Mouse (Mus musculus) intestine, embryonic 14.5 days (tissue): ENCODE results near the gene Naip5. TPM values are rescaled to one million over a fixed set of nuclear protein-coding genes. Genes with fewer than 3 reads are reported as not detected.

Source experiments
- polyA plus RNA-seq: library from polyadenylated mRNA; unstranded; fragments of >200 nt; fragmentation: Nextera tagmentation; extraction: Ambion mirVana; gene quantifications from 2 replicates; pipeline ENCODE4 v1.2.1, GENCODE M21; 2014

Gene Naip5
- polyA plus RNA-seq, 1 experiment from 2014 or later, result 5.4 TPM

Other genes with a start within 250 kb of the Naip5 start
- 45.9 and 51.6 TPM in 2 replicates for gene Mccc2, start 230.7 kb downstream of the Naip5 start, polyA plus RNA-seq
- 24.9 and 28.5 TPM in 2 replicates for gene Bdp1, start 142.3 kb downstream of the Naip5 start, polyA plus RNA-seq
- 169 and 181 TPM in 2 replicates for gene Serf1, start 138.3 kb downstream of the Naip5 start, polyA plus RNA-seq
- 68.3 and 69.3 TPM in 2 replicates for gene Smn1, start 121.5 kb downstream of the Naip5 start, polyA plus RNA-seq
- 5.9 and 6.0 TPM in 2 replicates for gene Naip2, start 44.2 kb downstream of the Naip5 start, polyA plus RNA-seq
- gene Naip6, start 71.4 kb upstream of the Naip5 start, polyA plus RNA-seq, result 5.1 and 5.3 TPM in 2 replicates
- 0.89 and 1.3 TPM in 2 replicates for gene Naip1, start 206.5 kb upstream of the Naip5 start, polyA plus RNA-seq
- 81.6 and 96.4 TPM in 2 replicates for gene Gtf2h2, start 246.3 kb upstream of the Naip5 start, polyA plus RNA-seq